Mouse (Mus musculus) cerebellum, adult 9-10 months (tissue): ENCODE data around the gene Trio.
A peak's percentile ranks its signal among the peaks of the same experiment; 100 is the strongest.

Experiments
- DNase-seq: peaks from one replicate; pipeline ENCODE4 v3.0.0; 2022

Gene Trio

DNA sequence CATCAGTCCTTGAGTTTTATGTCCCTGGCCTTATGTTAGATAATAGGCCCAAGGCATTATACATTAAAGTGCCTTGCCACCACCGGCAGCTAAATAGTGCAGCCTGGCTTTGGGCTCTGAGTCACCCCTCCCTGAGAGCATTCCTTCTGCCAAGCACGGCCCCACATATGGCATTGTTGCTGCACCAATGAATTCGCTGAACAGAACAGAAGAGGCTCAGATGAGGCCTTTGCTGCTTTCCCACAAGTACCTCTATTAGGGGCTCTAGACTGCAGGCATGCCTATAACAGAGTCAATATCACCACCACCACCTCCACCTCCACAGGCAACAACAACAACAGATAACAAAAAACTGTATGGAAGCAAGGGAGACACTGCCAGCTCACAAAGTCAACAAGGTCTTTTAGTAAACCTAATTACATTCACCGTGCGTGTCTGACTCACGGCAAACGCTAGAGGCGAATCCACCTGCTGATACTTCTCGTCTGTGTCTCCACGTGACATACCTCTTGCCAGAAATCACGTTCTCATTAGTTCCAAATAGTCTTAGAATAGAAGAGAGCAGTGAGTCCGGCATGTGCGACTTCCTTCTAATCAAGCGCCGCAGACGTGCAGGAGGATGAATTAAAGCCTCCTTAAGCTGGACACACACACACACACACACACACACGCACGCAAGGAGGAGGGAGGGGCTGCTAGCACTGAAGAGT is 82.0 kb downstream of the Trio start:
- peak; percentile 93 for DNase-seq

DNA sequence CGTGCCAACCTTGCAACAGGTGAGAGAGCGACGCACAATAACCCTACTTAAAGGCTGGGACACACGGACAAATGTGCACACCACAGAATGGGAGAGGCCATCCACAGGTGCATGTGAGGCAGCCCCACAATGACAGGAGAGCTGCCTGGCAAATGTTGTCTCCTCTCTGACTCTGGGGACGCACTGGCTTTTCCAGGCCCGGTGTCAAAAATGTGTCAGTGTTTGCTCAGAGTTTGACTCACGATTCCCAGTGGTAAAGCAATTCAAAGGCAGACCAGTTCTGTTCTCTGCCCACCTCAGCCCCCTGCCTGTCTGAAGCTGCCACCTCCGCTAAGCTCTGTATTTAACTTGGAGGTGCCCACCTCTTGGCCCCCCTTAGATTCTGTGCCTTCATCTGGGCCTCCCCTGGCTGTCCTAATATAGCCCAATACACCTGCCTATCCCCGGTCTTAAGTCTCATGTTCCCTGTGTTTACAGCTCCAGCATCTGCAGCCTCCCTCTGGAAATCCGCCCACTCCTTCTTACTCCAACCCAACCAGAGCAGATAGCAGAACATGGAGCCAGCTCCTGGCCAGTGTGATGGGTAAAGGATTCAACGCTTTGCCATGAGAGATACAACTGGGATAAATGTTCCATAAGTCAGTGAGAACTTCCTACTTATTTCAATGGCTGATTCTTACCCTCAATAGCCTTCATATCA is 83.3 kb downstream of the Trio start:
- DNase-seq = peak; percentile 70

DNA sequence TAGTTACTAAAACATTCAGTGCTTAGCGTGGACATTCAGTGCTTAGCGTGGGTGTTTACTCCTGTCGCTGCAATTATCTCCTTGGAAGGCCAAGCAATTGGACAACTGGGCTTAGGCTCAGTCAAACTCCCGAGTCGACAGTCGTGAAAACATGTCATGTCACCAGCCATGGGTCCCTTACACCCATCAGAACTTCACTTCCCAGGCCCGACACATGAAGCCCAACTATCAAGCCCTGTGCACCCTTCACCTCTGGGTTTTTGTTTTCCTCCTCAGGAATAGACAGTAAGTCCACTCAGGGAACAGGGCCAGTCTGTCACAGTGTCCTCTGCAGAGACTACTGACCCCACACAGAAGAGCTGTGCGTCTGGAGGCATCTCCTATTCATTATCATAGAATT is 84.2 kb downstream of the Trio start:
- DNase-seq = no peak

DNA sequence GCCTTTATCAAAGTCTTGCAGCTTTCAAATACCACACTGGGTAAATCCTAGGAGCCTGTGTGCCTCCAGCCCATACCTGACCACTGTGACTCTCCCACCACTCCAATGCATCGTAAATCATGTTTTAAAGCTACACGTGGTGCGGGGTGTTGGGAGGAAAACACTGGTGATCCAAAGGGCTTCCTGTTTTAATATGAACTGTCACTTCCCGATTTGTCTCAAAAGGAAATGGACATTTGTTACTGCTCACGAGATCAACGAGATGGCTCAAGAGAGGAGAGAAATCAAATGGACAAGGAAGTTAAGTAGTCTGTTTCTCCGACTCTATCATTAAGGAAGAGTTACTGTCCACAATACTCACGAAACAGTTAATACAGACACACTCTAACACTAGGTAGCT is 84.6 kb downstream of the Trio start:
- no peak for DNase-seq

DNA sequence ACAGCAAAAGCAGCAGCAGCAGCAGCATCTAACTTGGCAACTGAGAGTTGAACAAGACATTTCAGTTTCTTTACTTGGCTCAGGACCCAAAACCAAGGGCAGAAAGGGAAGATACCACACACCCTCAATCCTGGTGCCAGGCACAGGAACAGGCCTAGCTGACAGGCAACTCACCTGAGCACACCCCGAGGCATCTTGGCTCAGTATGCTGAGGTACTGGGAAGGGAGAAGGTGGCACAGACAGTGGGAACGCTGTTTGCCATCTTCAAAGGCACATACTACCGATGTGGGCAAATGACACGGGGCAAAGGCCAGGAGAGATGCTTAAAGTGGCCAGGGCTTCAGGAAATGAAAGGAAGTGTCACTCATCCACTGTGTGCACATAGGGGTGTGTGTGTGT is 85.6 kb downstream of the Trio start:
- DNase-seq = no peak

DNA sequence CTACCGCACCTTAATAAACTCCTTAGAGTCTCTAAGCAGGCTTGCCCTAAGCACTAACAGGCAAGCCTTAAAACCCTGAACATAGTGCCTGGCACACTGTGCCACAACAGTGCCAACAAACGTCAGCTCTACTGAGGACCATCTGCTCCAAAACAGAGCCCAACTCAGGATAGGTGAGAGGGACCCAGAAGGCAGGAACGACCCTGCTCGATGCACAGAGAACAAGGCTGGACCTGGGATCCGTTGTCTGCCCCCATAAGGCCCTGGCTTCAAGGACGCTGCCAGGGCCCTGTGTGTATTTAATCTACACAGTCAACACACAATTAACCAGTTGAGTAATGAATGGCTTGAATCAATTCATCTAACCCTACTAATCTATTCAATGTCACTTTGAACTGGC is 86.8 kb downstream of the Trio start:
- DNase-seq = peak; percentile 93

DNA sequence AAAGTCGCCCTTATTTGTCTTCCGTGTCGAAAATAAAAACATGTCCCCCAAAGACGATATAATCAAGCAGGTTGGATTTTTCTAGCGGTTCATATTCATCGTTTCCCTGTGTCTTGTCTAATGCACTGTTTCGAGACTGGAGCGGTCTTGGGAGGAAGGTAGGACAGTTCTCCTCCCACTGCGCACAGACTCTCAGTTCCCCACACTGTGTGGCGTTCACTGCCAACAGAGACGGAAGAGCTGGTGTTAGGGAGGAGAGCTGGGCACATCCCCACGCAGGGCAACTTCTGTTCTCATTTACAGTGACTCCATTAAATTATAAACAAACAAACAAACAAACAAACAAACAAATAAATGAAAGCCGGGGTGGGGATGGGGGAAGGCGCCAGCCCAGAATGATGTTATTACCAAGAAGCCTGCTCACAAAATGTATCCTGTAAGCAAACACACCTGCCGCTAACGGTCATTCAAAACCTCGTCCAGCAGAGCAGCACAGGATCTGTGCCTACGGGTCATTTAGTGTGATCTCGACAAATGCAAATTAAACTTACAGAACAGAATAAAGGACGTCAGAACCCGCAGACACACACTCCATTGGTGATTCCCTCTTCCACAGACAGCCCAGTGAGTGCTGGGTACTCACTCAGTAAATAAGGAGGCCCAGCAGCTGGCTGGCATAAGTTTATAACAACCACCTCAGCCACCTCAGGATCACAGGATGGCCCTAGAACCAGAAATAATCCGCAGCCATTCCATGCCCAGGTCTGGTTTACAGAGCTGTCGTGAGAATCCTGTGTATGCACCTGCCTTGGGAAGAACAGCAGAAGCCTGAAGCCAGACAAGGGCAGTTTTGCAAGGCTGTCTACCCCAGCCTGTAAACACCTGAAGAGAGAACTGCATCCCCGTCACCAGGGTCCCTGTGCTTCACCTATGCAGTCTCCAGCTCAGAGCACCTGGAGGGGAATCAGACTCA is 87.5 kb downstream of the Trio start:
- DNase-seq = no peak

DNA sequence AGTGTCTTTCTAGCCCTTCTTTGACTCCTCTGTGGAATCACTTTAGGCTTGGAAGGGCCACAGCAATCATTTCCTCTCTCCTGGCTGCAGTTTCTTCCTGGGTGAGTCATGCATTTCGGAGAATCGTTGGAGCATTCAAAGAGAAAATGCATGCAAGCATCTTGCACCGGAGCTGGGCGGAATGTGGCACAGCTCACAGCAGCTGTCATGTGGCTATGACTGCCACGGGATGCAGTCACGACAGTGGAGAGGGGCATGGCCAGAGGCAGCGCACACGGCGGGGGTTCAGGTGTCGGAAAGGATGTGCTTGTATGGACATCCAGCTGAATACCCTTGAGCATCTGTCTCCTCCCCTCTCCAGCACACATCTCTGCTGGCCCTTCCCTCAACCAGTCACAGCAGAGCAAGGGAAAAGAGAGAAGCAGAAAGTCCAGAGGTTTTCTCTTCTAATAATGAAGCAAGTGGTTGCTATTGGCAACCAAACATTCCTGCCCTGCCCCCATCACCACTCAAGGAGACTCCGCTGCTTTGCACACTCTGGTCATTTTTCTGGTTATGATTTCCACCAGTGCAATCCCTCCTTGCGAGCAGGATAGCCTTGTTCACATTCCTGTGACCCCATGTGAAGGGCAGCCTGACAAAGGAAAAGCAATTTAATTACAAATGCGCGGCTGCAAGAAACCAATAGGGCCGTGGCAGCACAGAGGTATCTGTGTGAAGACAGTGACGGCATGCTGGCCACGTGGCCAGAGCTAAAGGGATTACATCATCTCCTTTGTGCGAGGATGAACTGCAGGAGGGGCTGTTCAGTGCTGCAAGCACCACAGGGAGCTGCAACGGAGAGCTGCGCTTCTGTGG is 88.4 kb downstream of the Trio start:
- peak; percentile 92 for DNase-seq

DNA sequence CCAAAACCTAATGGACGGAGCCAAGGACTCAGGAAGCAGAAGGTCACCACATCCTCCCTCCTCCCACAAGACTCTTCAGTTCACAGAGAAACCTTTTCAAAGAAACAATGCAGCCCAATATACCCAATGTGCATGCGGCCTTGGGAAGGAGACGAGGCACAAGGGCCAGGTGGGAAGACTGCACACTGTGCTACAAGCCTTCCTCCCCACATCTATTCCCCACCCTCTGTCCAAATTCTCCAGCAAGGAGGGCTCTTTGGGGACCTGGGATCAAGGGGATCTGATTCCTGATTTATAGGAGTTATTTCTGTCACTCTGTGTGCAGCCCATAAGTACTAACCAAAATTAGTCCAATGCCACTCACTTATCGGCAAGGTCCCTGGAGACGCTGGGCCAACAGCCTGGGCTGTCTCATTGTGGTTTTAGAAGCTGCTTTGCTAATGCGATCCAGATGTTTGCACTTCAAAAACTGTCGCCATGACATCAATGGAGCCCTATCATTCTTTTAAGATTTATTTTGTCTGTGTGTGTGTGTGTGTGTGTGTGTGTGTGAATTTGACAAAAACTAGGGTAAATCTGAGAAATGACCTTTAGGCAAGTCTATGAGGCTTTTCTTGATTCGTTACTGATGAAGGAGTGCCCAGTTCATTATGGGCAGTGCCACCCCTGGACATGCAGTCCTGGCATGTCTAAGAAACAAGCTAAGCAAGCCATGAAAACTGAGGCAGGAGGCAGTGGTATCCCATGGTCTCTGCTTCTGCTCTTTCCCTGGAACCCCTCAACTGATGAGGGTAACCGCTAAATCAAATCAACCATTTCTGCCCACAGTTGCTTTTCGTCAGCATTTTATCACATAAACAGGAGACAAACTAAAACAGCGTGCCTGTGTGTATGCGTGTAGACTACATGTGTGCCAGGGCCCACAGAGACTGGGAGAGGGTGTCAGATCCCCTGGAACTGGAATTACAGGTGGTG is 89.6 kb downstream of the Trio start:
- DNase-seq = no peak

DNA sequence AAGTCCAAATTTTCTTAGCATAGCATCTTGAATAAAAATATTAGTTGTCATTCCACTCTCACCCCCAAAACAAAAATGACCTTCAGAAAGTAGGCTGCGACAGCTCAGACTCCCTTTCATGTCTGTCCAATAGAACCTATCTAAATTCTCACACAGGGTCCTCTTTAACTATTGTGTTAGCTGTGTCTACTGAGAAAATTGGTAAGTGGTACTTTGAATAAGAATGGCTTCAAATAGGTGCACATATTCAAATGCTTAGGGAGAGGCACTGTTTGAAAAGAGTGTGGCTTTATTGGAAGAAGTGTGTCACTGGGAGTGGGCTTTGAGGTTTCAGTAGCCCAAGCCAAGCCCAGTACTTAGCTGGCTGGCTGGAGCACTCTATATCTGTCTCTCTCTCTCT is 92.4 kb downstream of the Trio start:
- no peak for DNase-seq

DNA sequence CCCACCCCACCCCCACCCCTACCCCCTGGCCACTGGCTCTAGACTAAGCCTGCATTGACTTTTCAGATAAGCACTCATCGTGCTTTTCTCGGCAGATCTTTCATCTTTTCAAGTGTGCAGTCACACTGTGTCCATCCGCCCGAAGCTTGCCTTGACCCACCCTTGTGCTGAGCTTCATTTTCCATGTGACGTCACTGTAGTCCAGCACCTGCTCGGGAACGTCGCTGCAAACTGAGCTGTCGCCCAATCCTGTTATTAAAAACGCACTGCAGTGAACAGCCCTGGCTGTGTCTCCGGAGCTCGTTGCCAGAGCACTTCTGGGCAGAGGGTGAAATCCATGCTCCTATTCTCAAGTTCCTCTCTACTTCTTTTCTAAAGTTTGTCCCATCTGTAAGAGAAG is 93.8 kb downstream of the Trio start:
- DNase-seq = no peak

DNA sequence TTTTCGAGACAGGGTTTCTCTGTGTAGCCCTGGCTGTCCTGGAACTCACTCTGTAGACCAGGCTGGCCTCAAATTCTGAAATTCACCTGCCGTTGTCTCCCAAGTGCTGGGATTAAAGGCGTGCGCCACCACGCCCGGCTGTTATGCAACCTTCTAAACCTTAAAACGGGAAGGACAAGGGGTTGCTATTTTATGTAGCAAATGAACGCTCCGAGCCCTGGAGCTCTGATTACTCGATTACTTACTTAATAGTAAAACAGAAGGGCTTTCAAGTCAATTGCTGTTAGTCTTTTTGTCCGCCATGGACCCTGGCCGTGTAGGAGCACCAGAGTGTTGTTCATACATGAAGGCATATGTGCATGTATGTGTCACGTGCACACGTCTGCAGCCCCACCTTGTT is 94.2 kb downstream of the Trio start:
- DNase-seq = no peak

DNA sequence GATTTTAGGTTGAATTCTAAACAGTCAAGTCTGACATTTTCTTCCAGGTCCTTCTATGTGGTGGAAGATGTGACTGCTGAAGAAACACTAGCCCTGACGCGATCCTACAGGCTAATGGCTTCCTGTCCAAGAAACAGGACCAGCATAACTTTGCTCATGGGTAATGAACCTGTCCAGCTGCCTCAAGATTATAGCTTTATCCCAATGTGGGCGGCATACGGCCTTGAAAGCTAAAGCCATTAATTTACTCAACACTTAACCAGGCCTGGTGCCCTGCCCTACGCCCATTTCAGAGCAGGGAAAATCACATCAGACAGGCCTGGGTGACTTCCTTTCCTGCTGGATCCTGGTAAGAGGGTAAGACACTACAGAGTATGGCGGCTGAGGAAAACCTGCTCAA is 98.0 kb downstream of the Trio start:
- DNase-seq = no peak

DNA sequence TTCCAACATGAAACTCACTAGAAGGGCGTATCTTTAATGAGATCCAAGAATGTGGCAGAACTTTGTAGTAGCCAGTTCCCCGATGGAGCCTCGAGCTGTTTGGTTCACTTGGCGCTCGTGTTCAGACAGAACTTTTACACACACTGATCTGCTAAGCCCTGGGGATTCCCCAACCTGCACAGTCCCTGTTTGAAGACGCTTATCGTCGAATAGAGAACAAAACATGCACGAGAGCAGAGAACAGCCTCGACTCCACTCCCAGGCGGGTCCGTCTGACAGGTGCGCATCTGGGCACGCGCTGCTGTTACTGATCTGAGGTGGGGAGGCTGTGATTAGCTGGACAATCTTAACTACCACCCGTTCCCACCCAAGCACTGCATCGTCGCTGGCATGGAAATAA is 98.7 kb downstream of the Trio start:
- no peak for DNase-seq

DNA sequence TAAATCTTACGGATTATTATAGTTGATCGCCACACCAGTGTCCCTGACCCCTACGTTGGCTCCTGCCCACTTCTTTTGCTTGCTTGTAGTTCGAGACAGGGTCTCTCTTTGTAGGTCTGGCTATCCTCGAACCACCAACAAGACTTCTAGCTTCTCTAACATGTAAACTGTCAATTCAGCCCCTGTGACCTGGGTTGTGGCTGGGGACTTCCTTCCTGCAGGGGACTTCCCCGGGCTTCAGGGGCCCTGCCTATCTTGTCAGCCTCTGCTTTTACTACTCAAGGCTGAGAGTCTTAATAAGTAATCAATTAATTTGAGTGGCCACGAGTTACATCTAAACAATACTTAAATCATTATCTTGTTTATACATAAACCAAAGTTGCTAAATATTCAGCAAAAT is 99.2 kb downstream of the Trio start:
- DNase-seq = no peak

DNA sequence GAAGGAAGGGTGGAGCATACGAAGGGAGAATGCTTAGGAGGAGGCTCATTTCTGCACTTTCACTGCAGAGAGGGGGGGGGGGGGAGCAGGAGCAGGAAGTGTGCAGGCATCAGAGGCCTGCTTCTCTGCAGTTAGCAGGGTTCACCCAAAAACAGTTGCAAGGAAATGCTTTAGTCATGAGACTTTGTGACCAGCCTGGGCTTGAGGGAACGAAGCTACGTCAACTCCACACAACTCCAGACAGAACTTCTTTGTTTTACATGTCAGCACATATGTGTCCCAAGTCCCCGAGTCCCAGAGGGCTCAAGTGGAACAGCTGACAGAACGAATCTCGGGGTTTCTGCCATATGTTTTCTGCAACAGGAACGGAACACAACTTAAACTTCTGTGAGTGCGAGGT is 99.8 kb downstream of the Trio start:
- no peak for DNase-seq

DNA sequence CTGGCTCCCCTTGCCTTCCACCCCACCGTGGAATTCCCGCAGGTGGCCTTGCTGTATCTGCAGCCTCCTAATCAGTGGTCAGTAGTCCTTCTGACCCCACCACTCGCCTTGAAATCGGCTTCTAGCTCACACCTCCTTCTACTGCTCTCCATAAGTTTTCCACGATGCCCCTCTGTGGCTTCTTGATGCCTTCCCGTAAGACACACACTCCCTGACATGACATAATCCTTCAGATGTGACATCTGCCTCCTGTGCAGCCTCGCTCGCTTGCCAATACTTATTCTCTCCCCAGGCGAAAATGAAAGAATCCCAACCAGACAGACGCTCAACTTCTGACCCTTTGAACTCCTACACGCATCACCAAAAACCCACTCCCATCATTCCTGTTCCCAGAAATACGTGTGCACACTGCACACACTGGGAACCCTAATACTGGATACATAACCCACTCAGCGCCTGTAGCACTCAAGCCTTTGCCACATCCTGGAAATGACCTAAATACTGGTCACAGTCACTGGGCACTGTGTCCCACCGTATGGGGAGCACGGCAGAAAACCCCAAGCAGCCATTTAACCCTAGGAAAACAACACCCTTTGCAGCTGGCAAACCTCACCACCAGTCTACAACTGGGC is 100.5 kb downstream of the Trio start:
- DNase-seq = no peak

DNA sequence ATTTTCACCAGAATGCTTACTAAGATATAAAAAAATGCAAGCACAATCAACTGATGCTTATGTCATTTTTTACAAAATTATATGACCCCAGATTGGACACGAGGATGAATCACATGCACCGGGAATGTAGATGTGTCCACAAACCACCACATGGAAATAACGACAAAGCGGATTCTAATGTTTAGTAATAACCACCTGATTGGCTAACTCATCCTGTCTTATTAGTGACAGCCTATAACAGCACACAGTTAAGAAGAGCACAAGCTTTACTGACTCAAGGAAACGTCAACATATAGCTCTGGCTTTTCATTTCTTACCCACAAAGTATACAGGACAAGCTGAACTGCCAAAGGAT is 101.7 kb downstream of the Trio start:
- no peak for DNase-seq

DNA sequence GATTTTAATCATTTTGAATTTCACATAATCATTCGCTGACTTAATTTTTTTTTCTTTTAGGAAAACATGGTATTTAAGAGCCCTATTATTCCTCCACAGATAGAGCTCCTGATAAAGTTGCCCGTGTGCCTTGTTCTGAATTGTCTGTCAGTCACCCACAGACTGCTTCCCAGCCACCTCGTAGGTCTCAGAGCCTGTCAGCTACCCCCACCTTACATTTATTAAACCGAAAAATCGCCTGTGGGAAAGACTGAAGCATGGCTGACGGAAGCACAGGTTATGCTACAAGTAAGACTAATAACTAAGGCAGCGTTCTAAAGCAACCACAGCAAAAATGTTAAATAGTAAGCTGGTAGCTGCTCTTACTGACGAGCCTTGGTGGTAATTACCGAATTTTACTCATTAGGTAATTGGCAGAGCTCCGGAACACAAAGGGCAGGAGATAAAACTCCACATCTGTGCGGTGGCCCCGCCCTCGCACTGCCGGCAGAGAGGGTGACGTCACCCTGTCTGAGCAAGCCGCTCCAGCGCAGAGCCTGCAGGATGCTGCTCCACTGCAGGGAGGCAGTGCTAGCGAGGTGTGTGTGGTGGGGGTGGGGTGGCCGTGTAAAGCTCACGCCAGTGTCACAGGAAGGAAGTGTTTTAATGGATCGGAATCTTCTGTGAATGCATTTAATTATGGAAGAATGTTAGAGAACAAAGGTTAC is 102.2 kb downstream of the Trio start:
- peak; percentile 81 for DNase-seq

DNA sequence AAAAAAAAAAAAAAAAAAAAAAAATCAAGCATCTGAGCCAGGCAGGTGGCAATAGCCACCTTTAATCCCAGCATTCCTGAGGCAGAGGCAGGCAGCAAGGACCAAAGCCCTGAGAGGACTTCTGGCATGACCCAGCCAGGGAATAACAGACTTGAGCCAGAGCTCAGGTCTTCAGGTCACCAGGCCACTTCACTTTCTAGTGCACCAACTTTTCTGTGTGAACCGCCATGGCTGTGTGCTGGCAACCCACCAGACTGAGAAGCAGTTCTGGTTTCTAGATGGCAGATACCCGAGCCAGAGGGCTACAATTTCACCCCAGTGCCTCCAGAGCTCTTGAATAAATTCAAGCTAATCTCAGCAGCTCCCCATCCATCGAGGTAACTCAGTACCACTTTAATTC is 104.9 kb downstream of the Trio start:
- DNase-seq = peak; percentile 43
